ENCODE assay signal across 15 mouse cellular contexts in the genomic region with DNA sequence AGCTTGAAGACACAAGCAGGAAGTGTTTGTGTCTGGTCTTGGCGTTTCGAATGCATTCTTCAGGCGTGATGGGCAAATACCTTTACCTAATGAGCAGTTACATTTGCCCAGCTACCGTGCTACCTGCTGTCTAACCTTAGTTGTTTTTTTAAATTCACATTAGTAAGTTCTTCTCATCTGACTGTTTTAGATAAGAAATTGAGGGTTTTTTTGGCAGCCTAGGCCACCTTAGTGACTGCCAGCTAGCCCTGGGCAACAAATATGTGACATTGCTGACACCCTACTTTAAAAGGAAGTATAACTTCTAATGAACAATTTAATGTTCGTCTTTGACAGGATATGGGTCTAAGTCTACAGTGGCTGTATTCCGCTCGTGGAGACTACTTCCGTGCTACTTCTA.
"Had no signal": no experiment of that assay in that cellular context is flagged by ENCODE, and none has a peak within 500 bp of the region (broad histone marks: within the 10 kb centered on the region; RNA-seq: fewer than 3 reads in every experiment).

No protein-coding gene starts in this region.

- ATAC-seq: midbrain, embryonic 13.5 days; midbrain, embryonic 15.5 days had no signal

- H3K4me1 ChIP-seq: midbrain, embryonic 13.5 days; midbrain, embryonic 15.5 days; neural tube, embryonic 12.5 days; stomach, embryonic 15.5 days had no signal

- H3K9me3 ChIP-seq: liver, embryonic 15.5 days; midbrain, embryonic 13.5 days; midbrain, embryonic 15.5 days; neural tube, embryonic 12.5 days; stomach, embryonic 15.5 days had no signal

- H3K27me3 ChIP-seq: liver, embryonic 15.5 days; midbrain, embryonic 13.5 days; midbrain, embryonic 15.5 days; neural tube, embryonic 12.5 days; stomach, embryonic 15.5 days had no signal

- H3K4me2 ChIP-seq: liver, embryonic 15.5 days; lung, embryonic 14.5 days; midbrain, embryonic 11.5 days; midbrain, embryonic 13.5 days; midbrain, embryonic 15.5 days; neural tube, embryonic 12.5 days; stomach, embryonic 15.5 days had no signal

- DNase-seq: lung, adult 18-20 months; lung, embryonic 14.5 days; lung, postnatal 10 days; right cerebral cortex, postnatal 14 days; thymus, adult 2 months; thymus, postnatal 25 days; thymus, postnatal 4 days had no signal

- H3K27ac ChIP-seq: liver, embryonic 15.5 days; macrophage; midbrain, embryonic 13.5 days; midbrain, embryonic 15.5 days; neural tube, embryonic 12.5 days; stomach, embryonic 15.5 days; stomach, postnatal 0 days had no signal

- H3K9ac ChIP-seq: liver, embryonic 15.5 days; lung, embryonic 14.5 days; midbrain, embryonic 13.5 days; midbrain, embryonic 15.5 days; neural tube, embryonic 12.5 days; stomach, embryonic 15.5 days had no signal

- H3K4me3 ChIP-seq: liver, embryonic 15.5 days; midbrain, embryonic 13.5 days; midbrain, embryonic 15.5 days; neural tube, embryonic 12.5 days; stomach, embryonic 15.5 days had no signal
